Mouse (Mus musculus): ENCODE data around the gene Sart1.

The Sart1 gene

GRCm38 (mm10) chr19:5388588-5389242 is at the start of gene Sart1:
Gene Sart1 (minus strand): TSS chr19:5388703.
- peak; percentile 98 for DNase-seq

DNA sequence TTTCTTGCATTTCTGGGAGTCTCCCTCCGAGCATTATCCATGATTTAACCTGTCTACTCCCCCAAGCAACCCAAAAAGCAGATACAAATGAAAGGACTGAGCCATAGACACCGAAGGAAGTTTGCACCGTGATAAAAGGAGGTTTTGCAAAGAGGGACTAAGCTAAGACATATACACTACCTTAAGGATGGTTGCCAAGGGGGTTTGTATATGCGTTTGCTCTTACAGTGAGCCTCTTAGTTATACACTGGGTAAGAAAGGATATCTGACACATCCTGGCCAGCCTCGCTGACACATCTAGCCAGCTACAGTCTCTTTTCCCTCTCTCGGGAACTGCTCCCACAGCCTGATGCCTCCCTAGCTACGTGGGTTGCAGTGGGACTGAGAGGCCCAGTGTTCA is 45.4 kb upstream of the Sart1 start:
- DNase-seq, result no peak

DNA sequence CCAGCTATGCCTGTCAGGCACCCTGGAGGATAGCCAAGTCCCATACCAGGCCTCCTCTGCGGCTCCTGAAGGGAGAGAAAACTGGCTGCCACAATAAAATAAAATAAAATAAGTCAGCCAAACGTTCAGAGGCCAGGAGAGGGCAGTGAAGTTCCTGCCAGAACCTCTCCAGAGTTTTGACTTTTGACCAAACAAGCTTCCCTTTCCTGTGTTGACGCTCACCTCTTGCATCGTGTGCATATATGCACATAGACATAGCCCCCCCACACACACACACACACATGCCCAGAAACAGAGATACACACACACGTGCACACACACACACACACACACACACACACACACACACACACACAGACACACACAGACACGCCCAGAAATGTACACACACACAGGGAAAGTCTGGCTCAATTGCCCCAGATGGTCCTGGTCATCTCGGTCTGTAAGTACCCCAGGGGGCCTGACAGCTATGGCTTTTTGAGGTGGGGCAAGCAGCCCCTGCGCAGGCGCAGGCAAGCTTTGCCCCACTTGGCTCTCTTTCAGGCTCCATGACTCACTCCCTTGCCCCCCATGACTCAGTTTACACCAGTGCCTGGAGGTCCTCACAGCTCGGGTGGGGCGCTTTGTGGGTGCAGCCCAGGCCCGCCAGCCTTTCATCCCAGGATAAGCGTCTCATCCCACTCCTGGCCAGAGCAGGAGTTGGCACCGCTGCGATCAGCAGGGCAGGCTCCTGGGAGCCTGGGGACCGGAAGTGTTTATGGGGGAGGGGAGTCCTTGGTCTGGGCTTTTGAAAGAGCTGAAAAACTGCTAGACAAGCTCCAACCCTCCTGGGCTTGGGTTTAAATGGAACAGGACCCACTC is 44.7 kb upstream of the Sart1 start:
- DNase-seq, result peak; percentile 63

DNA sequence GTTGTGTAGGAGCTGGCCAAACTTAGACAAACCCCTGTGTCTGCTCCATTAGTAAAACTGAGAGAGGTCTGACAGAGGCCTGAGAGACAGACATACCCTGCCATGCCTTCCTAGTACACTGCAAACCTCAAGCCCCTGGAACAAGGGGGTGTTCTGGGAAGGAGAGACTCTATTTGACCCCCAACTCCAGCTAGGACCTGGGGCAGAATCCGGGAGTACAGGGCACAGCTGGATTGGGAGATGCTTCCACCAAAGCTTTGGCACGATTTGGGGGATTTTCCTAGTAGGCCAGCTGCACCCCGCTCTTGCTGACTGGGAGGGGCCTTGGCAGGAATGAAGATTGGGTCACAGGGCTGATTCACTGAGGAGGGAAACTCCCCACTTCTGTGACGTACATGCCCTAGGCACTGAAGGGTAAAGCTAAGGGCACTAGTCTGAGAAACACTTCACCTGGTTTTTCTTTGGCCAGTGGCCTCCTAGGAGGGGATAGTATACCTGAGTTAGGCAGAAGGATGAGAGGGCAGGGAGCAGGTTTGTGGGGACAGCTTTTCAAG is 43.5 kb upstream of the Sart1 start:
- DNase-seq, result no peak

- no peak for DNase-seq
These were observed 41.9 kb upstream of the Sart1 start for GRCm38 (mm10) chr19:5430408-5430807.

DNA sequence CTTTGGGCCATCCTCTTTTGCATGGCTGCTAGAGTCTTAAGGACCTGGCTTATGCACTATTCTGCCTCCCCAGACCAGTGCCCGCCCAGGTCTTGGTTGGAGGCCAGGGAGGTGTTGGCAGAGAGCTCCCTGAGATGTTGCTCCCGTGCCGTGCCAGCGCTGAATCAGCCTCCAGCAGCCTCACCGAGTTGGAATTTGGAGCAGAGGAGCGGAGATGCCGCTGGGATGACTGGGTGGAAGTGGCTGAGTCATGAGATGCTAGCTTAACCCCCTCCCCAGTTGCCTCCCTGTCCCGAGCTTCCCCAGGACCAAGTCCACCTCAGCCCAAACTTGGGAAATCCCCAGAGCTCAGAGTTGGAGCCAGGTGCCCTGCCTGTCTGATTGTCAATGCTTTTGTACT is 41.3 kb upstream of the Sart1 start:
- no peak for DNase-seq

- DNase-seq, result no peak
These were observed 40.7 kb upstream of the Sart1 start for GRCm38 (mm10) chr19:5429219-5429618.

GRCm38 (mm10) chr19:5428083-5428482 is 39.6 kb upstream of the Sart1 start:
- DNase-seq, result peak; percentile 72

GRCm38 (mm10) chr19:5426640-5427290 is 38.3 kb upstream of the Sart1 start:
- no peak for DNase-seq

- no peak for DNase-seq
These were observed 37.5 kb upstream of the Sart1 start for GRCm38 (mm10) chr19:5425906-5426565.

DNA sequence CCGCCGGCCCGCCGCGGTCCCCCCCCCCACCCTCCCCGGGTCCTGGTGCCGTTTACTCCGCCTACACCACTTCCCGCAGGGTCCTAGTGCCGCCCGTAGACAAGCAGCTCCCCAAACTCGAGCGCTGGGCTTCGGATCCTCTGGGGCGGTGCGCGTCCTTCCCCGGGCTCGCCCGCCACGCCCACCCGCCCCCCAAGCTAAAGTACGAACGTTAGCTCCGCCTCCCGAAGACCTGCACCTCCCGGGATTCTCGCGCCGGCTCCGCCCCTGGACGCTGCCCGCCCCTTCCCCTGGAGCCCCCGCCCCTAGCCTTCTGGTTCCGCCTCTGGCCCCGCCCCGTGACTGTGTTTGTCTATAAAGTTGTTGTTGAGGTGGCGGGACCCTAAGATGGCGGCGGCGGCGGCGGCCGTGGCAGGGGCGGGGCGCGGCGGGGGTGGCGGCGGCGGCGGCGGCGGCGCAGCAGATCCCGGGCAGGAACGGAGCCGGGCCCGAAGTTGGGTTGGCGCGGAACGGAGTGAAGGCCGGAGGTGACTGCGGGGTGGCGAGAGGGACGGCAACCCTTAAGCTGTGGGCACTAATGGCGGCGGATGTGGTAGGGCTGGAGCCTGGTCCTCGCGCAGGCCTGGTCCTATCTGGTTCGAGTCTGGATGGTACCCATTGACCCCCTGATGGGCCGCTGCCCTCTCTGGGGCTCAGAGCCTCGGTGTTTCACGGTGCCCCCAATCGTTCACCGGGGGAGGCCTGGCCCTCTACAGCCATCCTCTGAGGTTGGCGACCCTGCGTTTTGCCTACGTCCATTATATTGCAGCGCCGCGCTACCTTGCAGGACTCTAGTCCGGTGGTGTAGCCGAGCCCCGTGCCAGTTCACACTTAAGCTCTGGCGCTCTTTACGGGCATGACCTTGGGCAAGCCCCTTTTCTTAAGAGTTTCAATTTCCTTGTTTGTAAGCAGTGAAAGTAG is 36.6 kb upstream of the Sart1 start, which contains the start of the genes Drap1 and AI837181:
Drap1 (minus strand) TSS at position 198 of the 960 bp plus-strand sequence.
AI837181 (plus strand) TSS at position 363 of the 960 bp plus-strand sequence.
- peak; percentile 98 for DNase-seq

DNA sequence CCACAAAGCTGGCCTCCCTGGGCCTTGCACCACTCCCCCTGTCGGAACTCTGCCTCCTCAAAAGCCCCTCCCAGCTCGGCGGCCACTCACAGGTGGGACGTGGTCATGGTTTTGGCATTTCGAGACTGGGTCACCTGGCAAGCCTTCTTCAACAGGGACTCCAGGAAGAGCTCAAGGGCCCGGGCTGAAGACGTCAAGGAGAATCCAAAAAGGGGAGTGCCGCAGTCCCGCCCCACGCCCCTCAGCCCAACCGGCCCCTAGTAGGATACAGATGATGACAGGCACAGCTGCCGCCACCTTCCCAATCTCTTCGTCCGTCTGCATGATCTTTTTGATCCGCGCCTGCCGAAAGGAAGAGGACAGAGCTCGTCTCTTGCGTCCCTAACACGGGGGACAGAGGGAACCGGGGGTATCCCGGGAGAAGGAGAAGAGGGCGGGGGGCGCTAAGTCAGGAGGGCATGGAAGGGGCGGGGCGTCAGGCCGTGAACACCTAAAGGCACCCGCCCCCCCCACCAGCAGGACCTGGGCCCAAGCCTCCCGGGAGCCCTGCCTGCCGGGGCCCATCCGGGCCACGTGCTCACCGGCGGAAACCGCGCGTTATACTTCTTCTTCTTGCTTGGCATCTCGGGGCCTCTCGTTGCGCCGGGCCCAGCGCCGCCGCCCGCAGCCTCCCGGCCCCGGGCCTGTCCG is 35.7 kb upstream of the Sart1 start:
- DNase-seq, result peak; percentile 80

DNA sequence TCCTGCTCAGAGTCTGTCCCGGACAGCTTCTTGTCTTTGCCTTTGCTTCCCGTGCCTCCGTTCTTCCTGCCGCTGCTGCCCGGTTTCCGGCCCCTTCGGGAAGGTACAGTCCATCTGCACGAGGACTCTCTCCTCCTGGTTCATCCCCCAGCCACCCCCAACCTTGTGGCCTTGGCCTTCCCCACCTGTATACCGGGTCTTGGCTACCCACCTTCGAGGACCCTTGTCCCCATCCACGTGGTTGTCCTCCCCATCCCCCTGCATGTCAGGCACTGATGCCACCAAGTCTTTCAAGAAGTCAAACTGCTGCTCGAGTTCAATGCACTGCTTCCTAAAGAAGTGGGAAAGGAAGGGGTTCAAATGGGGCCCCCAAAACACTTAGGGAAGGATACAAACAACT is 35.1 kb upstream of the Sart1 start:
- DNase-seq, result no peak

DNA sequence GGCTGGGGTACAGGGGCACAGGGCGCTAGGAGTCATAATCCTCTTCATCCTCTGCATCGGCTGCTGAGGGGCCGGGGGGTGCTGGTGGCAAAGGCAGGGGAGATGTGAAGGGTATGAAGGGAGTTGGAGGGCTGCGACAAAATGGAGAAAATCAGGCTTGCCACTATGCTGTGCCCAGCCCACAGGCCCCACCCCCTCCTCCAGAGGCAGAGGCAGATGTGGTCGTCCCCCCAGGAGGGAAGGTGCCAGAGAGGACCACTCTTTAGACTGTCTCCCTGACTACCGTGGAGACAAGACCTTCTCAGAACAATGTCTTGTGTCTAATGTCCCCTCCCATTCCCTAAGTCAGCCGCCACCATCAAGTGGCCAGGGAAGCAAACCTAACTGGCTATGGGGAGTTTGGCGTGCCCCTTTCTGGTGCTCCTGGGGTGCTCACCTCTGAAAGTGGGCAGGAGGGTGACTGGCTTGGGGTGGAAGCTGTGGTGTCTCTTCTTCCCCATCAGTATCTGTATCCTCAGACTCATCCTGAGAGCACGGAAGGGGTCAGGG is 34.5 kb upstream of the Sart1 start:
- no peak for DNase-seq

GRCm38 (mm10) chr19:5422267-5422666 is 33.8 kb upstream of the Sart1 start:
- no peak for DNase-seq

DNA sequence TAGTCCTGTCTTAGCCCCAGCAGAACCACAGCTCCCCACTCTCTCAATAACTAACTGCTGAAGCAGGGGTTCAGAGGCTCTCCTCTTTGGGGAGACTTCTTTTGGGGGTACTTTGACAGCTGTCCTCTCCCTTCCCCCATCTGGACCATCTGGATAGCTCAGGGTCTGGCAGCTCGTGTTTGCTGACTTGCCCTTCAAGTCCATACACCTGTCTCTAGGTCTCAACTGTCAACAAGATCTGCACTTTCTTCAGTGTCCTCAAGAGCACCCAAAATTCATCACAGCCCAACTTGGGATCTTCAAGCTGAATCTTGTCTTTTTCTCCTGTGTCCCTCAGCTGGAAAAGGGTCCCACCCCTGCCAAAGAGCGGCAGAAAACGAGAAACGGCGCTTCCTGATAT is 33.3 kb upstream of the Sart1 start:
- no peak for DNase-seq

DNA sequence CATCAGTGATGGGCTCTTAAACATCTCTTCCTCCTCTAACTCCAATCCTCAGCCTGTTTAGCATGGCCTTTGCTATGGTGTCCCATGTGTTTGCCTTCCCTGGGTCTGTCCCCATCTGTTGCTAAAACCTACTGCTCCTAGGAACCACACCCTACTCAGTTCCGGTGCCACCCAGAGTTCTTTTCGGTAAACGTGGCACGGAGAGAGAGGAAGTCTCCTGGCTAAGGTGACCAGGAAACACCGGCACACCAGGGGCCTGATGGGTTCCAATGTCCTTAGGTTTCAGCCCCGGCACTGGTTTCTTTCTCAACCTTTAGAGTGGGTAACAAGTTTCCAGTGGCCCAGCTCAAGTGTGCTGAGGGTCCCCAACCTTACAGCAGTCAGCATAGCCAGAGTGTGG is 32.1 kb upstream of the Sart1 start:
- no peak for DNase-seq

- no peak for DNase-seq
These were observed 31.1 kb upstream of the Sart1 start for GRCm38 (mm10) chr19:5419630-5420029.

GRCm38 (mm10) chr19:5418750-5419466 is 30.4 kb upstream of the Sart1 start:
- no peak for DNase-seq

DNA sequence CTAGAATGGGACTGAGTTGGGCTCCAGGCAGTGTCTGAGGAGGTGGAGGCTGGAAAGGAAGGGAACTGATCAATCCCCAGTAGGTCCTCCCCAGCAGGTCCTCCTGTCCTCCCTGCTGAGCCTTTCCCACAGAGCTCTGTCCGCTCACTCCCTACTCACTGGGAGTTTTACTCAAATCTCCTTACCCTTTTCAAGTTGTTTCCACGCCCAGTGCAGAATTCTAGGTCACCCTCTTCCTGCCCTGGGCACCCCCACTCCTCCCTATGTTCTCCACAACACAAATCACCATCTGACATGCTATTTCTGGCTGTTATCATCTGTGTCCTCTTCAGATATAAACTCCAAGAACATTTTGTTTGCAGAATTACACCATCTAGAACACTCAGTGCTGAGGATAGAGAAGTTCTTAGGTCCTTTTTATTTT is 26.0 kb upstream of the Sart1 start:
- DNase-seq, result no peak

Measured in retina, postnatal 1 day (tissue).